Comparison of ENCODE assay signal across 8 mouse cellular contexts in the genomic region with DNA sequence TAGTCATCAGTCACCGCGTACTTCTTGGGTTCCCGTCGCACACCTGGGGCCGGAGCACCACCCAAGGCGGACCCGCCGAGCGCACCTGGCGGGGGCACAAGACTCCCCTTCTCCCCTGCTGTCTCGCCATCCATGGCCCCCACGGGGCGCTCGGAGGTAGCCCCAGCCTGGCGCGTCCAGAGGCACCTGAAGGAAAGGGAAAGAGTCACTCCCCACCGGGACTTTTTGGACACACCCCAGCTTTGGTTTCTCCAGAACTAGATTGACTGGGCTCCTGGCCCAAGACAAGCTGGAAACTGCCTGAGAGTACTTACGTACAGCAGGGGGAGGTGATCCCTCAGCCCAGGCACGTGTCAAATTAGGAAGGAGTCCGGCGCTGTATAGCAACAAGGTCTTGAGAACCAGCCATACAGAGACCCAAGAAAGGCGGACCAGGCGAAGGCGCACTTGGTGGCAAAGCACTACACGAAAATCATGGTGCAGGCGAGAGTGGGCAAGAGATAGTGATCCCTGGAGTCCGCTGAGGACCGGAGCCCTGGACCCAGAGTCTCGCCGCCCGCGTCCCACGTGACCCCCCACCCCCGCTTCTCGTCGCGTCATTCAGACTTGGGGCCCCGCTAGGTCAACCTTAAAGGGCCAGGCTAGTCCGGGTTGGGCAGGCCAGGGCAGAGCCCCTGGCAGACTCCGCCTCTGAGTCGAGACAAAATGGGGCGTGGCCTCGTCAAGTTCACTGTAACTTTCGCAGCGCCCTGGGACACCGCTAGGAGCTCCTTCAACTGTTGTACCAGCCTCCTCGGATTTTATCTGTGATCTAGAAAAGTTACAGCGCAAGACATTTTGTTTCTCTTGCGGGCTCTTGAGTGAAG. TPM values are rescaled to one million over a fixed set of nuclear protein-coding genes. Genes with fewer than 3 reads are reported as not detected.
DNase-seq lines count a peak whose midpoint lies in the region; ATAC-seq lines count a peak whose summit lies in the region.

Gene Mapkapk3 (minus strand): TSS at position 667 of the 866 bp plus-strand sequence.

- H3K36me3 ChIP-seq in forebrain, embryonic 16.5 days (ENCODE audit: control insufficient read depth, insufficient read depth): no peaks in the 10 kb centered on the region

- H3K9ac ChIP-seq in forebrain, embryonic 16.5 days (replicated peaks; ENCODE audit: low read depth, low read length): peak within 1 kb of the TSS; percentile 23; the same call in 1 of the 2 replicates

- H3K4me1 ChIP-seq in forebrain, embryonic 16.5 days (replicated peaks; ENCODE audit: control insufficient read depth, insufficient read depth, low read length): peaks cover 12% of the 10 kb centered on the region

- peak within 1 kb of the TSS; percentile 59 for H3K4me2 ChIP-seq in forebrain, embryonic 16.5 days (ENCODE audit: low read length)

- no peak within 1 kb of the TSS for H3K27ac ChIP-seq in forebrain, embryonic 16.5 days (ENCODE audit: low read length)

- peak; percentile 97 for DNase-seq in Muller cell, postnatal 12 days (ENCODE audit: inconsistent ontology term)
- DNase-seq in cerebellum, adult 18-20 months: peak; percentile 53 to 63
- peak; percentile 92 for DNase-seq in heart, postnatal 4 days
- peak; percentile 59 to 61 for DNase-seq in layer of hippocampus, postnatal 10 days (ENCODE audit: low spot score in 2 of 2)
- DNase-seq in lung, postnatal 36 days: peak; percentile 96
- peak; percentile 37 for DNase-seq in retina, postnatal 7 days (ENCODE audit: low read depth, low spot score)
- peak; percentile 74 for DNase-seq in urinary bladder, postnatal 10 days (ENCODE audit: low spot score)

- 0 out of 2 replicates have a peak, but pooled peaks cover 4% of the 10 kb centered on the region for H3K27me3 ChIP-seq in forebrain, embryonic 16.5 days (replicated peaks; ENCODE audit: control insufficient read depth, insufficient read depth, low read length)

- ATAC-seq in forebrain, embryonic 16.5 days: peak; percentile 66; the same call in 1 of the 2 replicates

- H3K4me3 ChIP-seq in forebrain, embryonic 16.5 days (replicated peaks; ENCODE audit: low read length): peak within 1 kb of the TSS; percentile 37

- no peaks in the 10 kb centered on the region for H3K9me3 ChIP-seq in forebrain, embryonic 16.5 days (ENCODE audit: control insufficient read depth, low read length)

- WGBS in forebrain, embryonic 16.5 days: 2% methylated on average over 46 of the region's 49 CpGs

RNA-seq across cellular contexts. Expression of gene Mapkapk3, which starts in this region (rescaled TPM):
- polyA plus RNA-seq in forebrain, embryonic 16.5 days (2015; fragmentation: Nextera tagmentation; extraction: Ambion mirVana): 1.4 and 1.7 TPM in 2 replicates
- total RNA-seq in heart, postnatal 4 days (2021): 10 to 100 TPM; 18.3 to 18.9 TPM
- total RNA-seq in layer of hippocampus, postnatal 10 days (2021): 1 to 10 TPM; 1.7 to 1.8 TPM

Comparison
In these comparisons a context has a peak if more than half of its experiments do, and no peak if none do; other contexts are left out.
1. RNA of gene Mapkapk3 (total RNA-seq): 18.3 to 18.9 TPM in heart, postnatal 4 days; 1.7 to 1.8 TPM in layer of hippocampus, postnatal 10 days; every median in the first group is over 4 times any median in the second.
2. DNase-seq: peak in every context shown above with its lines; median percentile 97 in Muller cell, postnatal 12 days; 96 in lung, postnatal 36 days; 92 in heart, postnatal 4 days; 74 in urinary bladder, postnatal 10 days; 60 in layer of hippocampus, postnatal 10 days; 58 in cerebellum, adult 18-20 months; 37 in retina, postnatal 7 days.